Mouse (Mus musculus) testis, adult 2 months (tissue): ENCODE data around the gene Unk.
A peak's percentile ranks its signal among the peaks of the same experiment; 100 is the strongest.

Experiments
- CTCF ChIP-seq: fragments of 200-500 bp; IDR thresholded peaks from 2 replicates; pipeline ENCODE4 v1.5.1; 2012; ENCODE audit warnings: low read depth, mild to moderate bottlenecking, inconsistent platforms, low read length, moderate library complexity; ENCODE audit not compliant: control insufficient read depth, insufficient read depth, insufficient replicate concordance
- POLR2A ChIP-seq: fragments of 200-500 bp; IDR thresholded peaks from 2 replicates; pipeline ENCODE4 v1.6.1; 2012; ENCODE audit warnings: low read depth, mild to moderate bottlenecking, inconsistent platforms, low read length, moderate library complexity; ENCODE audit not compliant: control insufficient read depth

GRCm38 (mm10) chr11:116098711-116099460, 68.8 kb downstream of the Unk start:
- TF ChIP-seq CTCF (no peak), POLR2A (peak; percentile 27; the same call in 1 of the 2 replicates)
